Mouse (Mus musculus) forebrain, embryonic 11.5 days (tissue): ENCODE data around the gene Cmc2. TPM values are rescaled to one million over a fixed set of nuclear protein-coding genes. Genes with fewer than 3 reads are reported as not detected.

Experiments
- ATAC-seq: fragments of 200-750 bp; cut with Nextera tagmentation; replicated peaks from 2 replicates; pipeline ENCODE4 v1.8.0; 2017; ENCODE audit warnings: moderate TSS enrichment; ENCODE audit not compliant: low FRiP score
- DNase-seq: peaks from one replicate; pipeline ENCODE4 v3.0.0-alpha.2; 2017; ENCODE audit warnings: low spot score
- H3K27ac ChIP-seq: fragments of 300-500 bp; sonication (generic); 2 replicates; pipeline ENCODE4 v1.5.1; 2014; ENCODE audit warnings: low read depth, low read length
- H3K27me3 ChIP-seq: fragments of 300-500 bp; sonication (generic); 2 replicates; pipeline ENCODE4 v1.6.1; 2014; ENCODE audit warnings: mild to moderate bottlenecking, low read length, mixed read lengths; ENCODE audit not compliant: control insufficient read depth, insufficient read depth
- H3K36me3 ChIP-seq: fragments of 300-500 bp; sonication (generic); 2 replicates; pipeline ENCODE4 v1.6.1; 2014; ENCODE audit warnings: mild to moderate bottlenecking, low read length, moderate library complexity, mixed read lengths; ENCODE audit not compliant: control insufficient read depth, insufficient read depth
- H3K4me1 ChIP-seq: fragments of 300-500 bp; sonication (generic); replicated peaks from 2 replicates; pipeline ENCODE4 v1.6.1; 2014; ENCODE audit warnings: low read length, mixed read lengths; ENCODE audit not compliant: control insufficient read depth, insufficient read depth
- H3K4me2 ChIP-seq: fragments of 300-500 bp; sonication (generic); 2 replicates; pipeline ENCODE4 v1.6.1; 2014; ENCODE audit warnings: low read depth, mild to moderate bottlenecking, low read length, moderate library complexity, mixed read lengths; ENCODE audit not compliant: severe bottlenecking
- H3K4me3 ChIP-seq: fragments of 300-500 bp; sonication (generic); 2 replicates; pipeline ENCODE4 v1.5.1; 2014; ENCODE audit warnings: low read depth, low read length
- H3K9ac ChIP-seq: fragments of 300-500 bp; sonication (generic); 2 replicates; pipeline ENCODE4 v1.6.1; 2014; ENCODE audit warnings: low read length
- H3K9me3 ChIP-seq: fragments of 300-500 bp; sonication (generic); 2 replicates; pipeline ENCODE4 v1.6.1; 2016; ENCODE audit warnings: low read length, mixed read lengths; ENCODE audit not compliant: control insufficient read depth
- whole genome bisulfite sequencing: fragments of 180-500 bp; shearing (Covaris S2); extraction: QIAGEN DNeasy Blood & Tissue Kit; methylation state at CpG from one replicate; pipeline ENCODE4 v1.1.7; 2014; 5-methylcytosine and 5-hydroxymethylcytosine counted together
- polyA plus RNA-seq: library from polyadenylated mRNA; unstranded; fragments of >200 nt; fragmentation: Nextera tagmentation; extraction: Ambion mirVana; gene quantifications from 2 replicates; pipeline ENCODE4 v1.2.1, GENCODE M21; 2014

The Cmc2 gene
- 71.4 and 83.9 TPM in 2 replicates for polyA plus RNA-seq

GRCm38 (mm10) chr8:116921337-116922059 lies at the start of gene Cmc2, which contains the start of gene Cenpn:
TSS of gene Cmc2 (minus strand) at chr8:116921455.
TSS of gene Cenpn (plus strand) at chr8:116921730.
- peaks cover 4% of the 10 kb centered on the region; the same call in 1 of the 2 replicates for H3K4me1 ChIP-seq
- H3K9me3 ChIP-seq: no peaks in the 10 kb centered on the region
- under 1% methylated on average over 57 of the region's 57 CpGs for WGBS
- H3K4me3 ChIP-seq: peak within 1 kb of the TSS; percentile 76
- H3K4me2 ChIP-seq: peak within 1 kb of the TSS; percentile 70
- no peaks in the 10 kb centered on the region for H3K27me3 ChIP-seq
- ATAC-seq (peak; percentile 96), DNase-seq (peak; percentile 97)
- no peaks in the 10 kb centered on the region for H3K36me3 ChIP-seq
- H3K9ac ChIP-seq: peak within 1 kb of the TSS; percentile 84
- peak within 1 kb of the TSS; percentile 68 for H3K27ac ChIP-seq

- Histone ChIP-seq H3K36me3 (no peaks in the 10 kb centered on the region), H3K4me1 (no peaks in the 10 kb centered on the region), H3K9ac (no peak overlapping the region), H3K4me2 (no peak overlapping the region), H3K4me3 (no peak overlapping the region), H3K9me3 (no peaks in the 10 kb centered on the region), H3K27me3 (no peaks in the 10 kb centered on the region), H3K27ac (no peak overlapping the region)
- ATAC-seq (no peak), DNase-seq (no peak)
- WGBS: 85% methylated on average over 6 of the region's 6 CpGs
Observed at GRCm38 (mm10) chr8:116969531-116969930, 48.3 kb upstream of the Cmc2 start.

- no peak for ATAC-seq
Observed at GRCm38 (mm10) chr8:116954415-116954814, 33.2 kb upstream of the Cmc2 start.

GRCm38 (mm10) chr8:116952428-116952827 lies 31.2 kb upstream of the Cmc2 start:
- Histone ChIP-seq H3K9ac (no peak overlapping the region), H3K9me3 (no peaks in the 10 kb centered on the region), H3K27me3 (no peaks in the 10 kb centered on the region), H3K27ac (no peak overlapping the region), H3K4me2 (no peak overlapping the region), H3K4me1 (no peaks in the 10 kb centered on the region), H3K36me3 (peaks cover 3% of the 10 kb centered on the region; the same call in 1 of the 2 replicates), H3K4me3 (no peak overlapping the region)
- ATAC-seq (no peak), DNase-seq (no peak)
- 95% methylated on average over 8 of the region's 8 CpGs for WGBS

More at GRCm38 (mm10) chr8:116954415-116954814, 33.2 kb upstream of the Cmc2 start:
- WGBS: 93% methylated on average over 9 of the region's 9 CpGs
- H3K36me3 ChIP-seq: peaks cover 3% of the 10 kb centered on the region; the same call in 1 of the 2 replicates
- H3K27ac ChIP-seq: no peak overlapping the region
- no peak overlapping the region for H3K4me3 ChIP-seq
- no peak for DNase-seq
- no peaks in the 10 kb centered on the region for H3K4me1 ChIP-seq
- H3K27me3 ChIP-seq: no peaks in the 10 kb centered on the region
- no peak overlapping the region for H3K4me2 ChIP-seq
- H3K9ac ChIP-seq: no peak overlapping the region
- no peaks in the 10 kb centered on the region for H3K9me3 ChIP-seq

GRCm38 (mm10) chr8:116951778-116952177 lies 30.5 kb upstream of the Cmc2 start:
- Histone ChIP-seq H3K4me3 (no peak overlapping the region), H3K4me2 (no peak overlapping the region), H3K27ac (no peak overlapping the region), H3K9ac (no peak overlapping the region), H3K36me3 (no peaks in the 10 kb centered on the region; the same call in 1 of the 2 replicates), H3K27me3 (no peaks in the 10 kb centered on the region), H3K4me1 (no peaks in the 10 kb centered on the region), H3K9me3 (no peaks in the 10 kb centered on the region)
- DNase-seq: no peak
- WGBS: 91% methylated on average over 2 of the region's 2 CpGs
- ATAC-seq: no peak

GRCm38 (mm10) chr8:116951369-116951768 lies 30.1 kb upstream of the Cmc2 start:
- H3K9me3 ChIP-seq: no peaks in the 10 kb centered on the region
- WGBS: 80% methylated on average over 5 of the region's 5 CpGs

GRCm38 (mm10) chr8:116947589-116947988 lies 26.3 kb upstream of the Cmc2 start:
- no peak overlapping the region for H3K9ac ChIP-seq
- no peaks in the 10 kb centered on the region for H3K36me3 ChIP-seq
- no peak for ATAC-seq
- no peak overlapping the region for H3K4me3 ChIP-seq
- no peak overlapping the region for H3K4me2 ChIP-seq
- H3K27ac ChIP-seq: no peak overlapping the region
- no peaks in the 10 kb centered on the region for H3K9me3 ChIP-seq
- DNase-seq: no peak
- no peaks in the 10 kb centered on the region for H3K27me3 ChIP-seq
- peaks cover 9% of the 10 kb centered on the region for H3K4me1 ChIP-seq
- 91% methylated on average over 7 of the region's 7 CpGs for WGBS

More at GRCm38 (mm10) chr8:116951369-116951768, 30.1 kb upstream of the Cmc2 start:
- H3K27ac ChIP-seq: no peak overlapping the region
- no peaks in the 10 kb centered on the region for H3K4me1 ChIP-seq
- H3K27me3 ChIP-seq: no peaks in the 10 kb centered on the region
- ATAC-seq: no peak
- H3K4me3 ChIP-seq: no peak overlapping the region
- DNase-seq: no peak
- H3K4me2 ChIP-seq: no peak overlapping the region
- H3K9ac ChIP-seq: no peak overlapping the region
- H3K36me3 ChIP-seq: no peaks in the 10 kb centered on the region; the same call in 1 of the 2 replicates

GRCm38 (mm10) chr8:116946851-116947250 lies 25.6 kb upstream of the Cmc2 start:
- Histone ChIP-seq H3K36me3 (no peaks in the 10 kb centered on the region), H3K27ac (no peak overlapping the region), H3K9me3 (no peaks in the 10 kb centered on the region), H3K27me3 (no peaks in the 10 kb centered on the region), H3K4me2 (no peak overlapping the region), H3K4me3 (no peak overlapping the region), H3K4me1 (peaks cover 9% of the 10 kb centered on the region), H3K9ac (no peak overlapping the region)
- 89% methylated on average over 6 of the region's 6 CpGs for WGBS
- ATAC-seq: no peak
- DNase-seq: no peak
